Mouse (Mus musculus) cortical plate, adult 2 months (tissue): Measurements from ENCODE around the gene Fndc4.
A peak's percentile ranks its signal among the peaks of the same experiment; 100 is the strongest.

Experiments used
- CTCF ChIP-seq: fragments of 200-500 bp; IDR thresholded peaks from 2 replicates; pipeline ENCODE4 v1.5.1; 2011; ENCODE audit warnings: mild to moderate bottlenecking, control low read depth, low read length; ENCODE audit not compliant: insufficient read depth; ENCODE audit errors: extremely low read depth
- POLR2A ChIP-seq: fragments of 200-500 bp; IDR thresholded peaks from 2 replicates; pipeline ENCODE4 v1.6.1; 2011; ENCODE audit warnings: mild to moderate bottlenecking, low read length, control low read depth; ENCODE audit not compliant: insufficient read depth; ENCODE audit errors: extremely low read depth

DNA sequence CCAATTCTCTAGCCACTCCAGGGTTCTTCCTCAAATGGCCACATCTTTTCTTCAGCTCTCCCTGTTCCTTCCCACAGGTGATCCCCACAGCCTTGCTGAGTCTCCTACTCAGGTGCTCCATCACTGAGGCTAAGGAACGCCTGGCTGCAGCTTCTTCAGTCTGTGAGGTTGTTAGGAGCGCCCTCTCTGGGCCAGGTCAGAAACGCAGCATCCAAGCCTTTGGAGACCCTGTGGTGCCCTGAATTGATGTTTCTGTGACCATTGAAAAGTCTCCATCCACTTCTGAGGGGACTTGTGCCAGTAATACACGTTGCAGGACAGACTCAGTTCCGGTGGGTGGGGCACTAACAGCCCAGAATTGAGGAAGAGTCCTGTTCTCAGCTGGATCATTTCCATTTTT, 31.0 kb upstream of the Fndc4 start:
- peak; percentile 17; the same call in 1 of the 2 replicates for TF ChIP-seq CTCF
- no peak for TF ChIP-seq POLR2A
